Mouse (Mus musculus): Measurements from ENCODE around the gene Srd5a3.

DNA sequence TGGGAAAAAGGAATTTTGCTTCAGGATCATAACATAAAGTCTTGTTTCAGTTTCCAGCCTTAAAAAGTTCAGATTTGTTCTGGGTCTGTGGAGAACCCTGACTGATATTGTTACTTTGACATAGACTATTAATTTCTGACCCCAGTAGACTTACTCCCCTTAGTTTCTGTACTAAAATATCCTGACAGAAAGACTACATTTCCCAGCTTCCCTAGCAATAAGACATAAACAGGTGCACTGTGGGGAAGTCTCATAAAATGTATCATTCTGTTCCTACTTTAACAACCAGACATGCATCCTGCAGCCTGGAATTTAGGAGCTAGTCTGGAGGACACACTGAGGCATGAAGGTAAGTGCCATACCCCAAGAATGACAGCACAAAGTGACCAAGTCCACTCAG, 31.0 kb downstream of the Srd5a3 start:
- TF ChIP-seq CTCF (IDR thresholded peaks at IDR 0.05; ENCODE audit: extremely low read depth, insufficient read depth, insufficient read length, insufficient replicate concordance) (no peak), POLR2A (IDR thresholded peaks at IDR 0.05; ENCODE audit: low read depth, low read length) (no peak)
